Mouse (Mus musculus): Measurements from ENCODE around the gene Cbx5.

The Cbx5 gene

DNA sequence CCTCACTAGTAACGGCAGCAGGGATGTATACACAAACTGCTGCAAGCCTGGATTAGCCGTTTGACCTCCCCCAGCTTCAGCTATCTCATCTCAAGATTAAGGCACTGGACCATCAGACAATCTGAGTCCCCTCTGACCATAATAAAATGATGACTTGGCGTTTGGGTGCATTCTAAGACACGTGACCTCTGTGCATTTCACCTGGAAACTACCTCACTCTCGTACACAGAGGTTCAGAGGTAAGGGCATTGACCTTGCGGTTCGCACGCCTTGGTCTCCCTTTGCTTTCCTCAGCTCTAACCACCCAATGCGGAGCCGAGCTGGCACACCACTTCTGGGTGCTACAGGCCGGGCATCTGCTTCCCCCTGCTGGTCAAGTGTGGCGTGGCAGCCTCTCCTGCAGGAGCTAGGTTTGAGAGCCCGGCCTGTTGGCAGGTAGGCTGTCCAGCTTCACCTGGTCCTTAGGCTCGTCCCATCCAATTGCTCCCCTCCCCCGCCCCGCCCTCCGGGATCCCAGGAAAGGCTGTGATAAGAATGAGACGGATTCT, 62.7 kb downstream of the Cbx5 start:
- no peaks in the 10 kb centered on the region for H3K9me3 ChIP-seq (ENCODE audit: low read length)
- no peaks in the 10 kb centered on the region for H3K36me3 ChIP-seq (ENCODE audit: insufficient read depth, low read length)
- H3K4me3 ChIP-seq (replicated peaks; ENCODE audit: low read length): no peak overlapping the region; the same call in 1 of the 2 replicates
- TF ChIP-seq POU5F1 (IDR thresholded peaks at IDR 0.05; ENCODE audit: borderline replicate concordance, low read length) (no peak), CTCF (conservative IDR thresholded peaks at IDR 0.05; ENCODE audit: low read length) (peak; percentile 93)
- H3K4me1 ChIP-seq (replicated peaks; ENCODE audit: low read depth, low read length): peaks cover 47% of the 10 kb centered on the region
- peaks cover 90% of the 10 kb centered on the region for H3K27me3 ChIP-seq (ENCODE audit: insufficient read depth, low read length)

GRCm38 (mm10) chr15:103173251-103173650, 66.4 kb downstream of the Cbx5 start:
- H3K4me3 ChIP-seq (replicated peaks; ENCODE audit: low read length): no peak overlapping the region
- TF ChIP-seq POU5F1 (IDR thresholded peaks at IDR 0.05; ENCODE audit: borderline replicate concordance, low read length) (no peak), CTCF (conservative IDR thresholded peaks at IDR 0.05; ENCODE audit: low read length) (no peak), NANOG (IDR thresholded peaks at IDR 0.05; ENCODE audit: borderline replicate concordance, low read length) (no peak)
- peaks cover 89% of the 10 kb centered on the region for H3K27me3 ChIP-seq (ENCODE audit: insufficient read depth, low read length)
- peaks cover 60% of the 10 kb centered on the region for H3K4me1 ChIP-seq (replicated peaks; ENCODE audit: low read depth, low read length)
- H3K9me3 ChIP-seq (ENCODE audit: low read length): no peaks in the 10 kb centered on the region
- H3K36me3 ChIP-seq (ENCODE audit: insufficient read depth, low read length): no peaks in the 10 kb centered on the region

DNA sequence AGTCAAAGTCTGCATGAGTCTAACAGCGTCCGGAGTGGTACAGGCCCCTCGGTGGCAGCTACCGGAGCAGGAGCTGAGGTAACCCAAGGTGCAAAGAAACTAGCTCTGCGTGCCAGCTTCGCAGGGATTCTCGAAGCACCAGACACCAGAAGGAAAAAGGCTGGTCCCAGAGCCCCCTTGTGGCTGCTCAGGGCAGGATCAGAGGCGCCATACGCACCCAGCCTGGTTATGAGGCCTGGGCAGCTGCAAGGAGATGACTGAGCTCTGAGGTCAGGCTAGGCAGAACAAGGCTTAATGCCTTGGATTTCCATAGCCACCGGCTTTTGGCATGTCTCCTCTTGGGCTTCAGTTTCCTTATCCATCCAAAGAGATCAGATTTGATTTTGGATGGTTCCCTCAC, 67.1 kb downstream of the Cbx5 start:
- H3K36me3 ChIP-seq (ENCODE audit: insufficient read depth, low read length): no peaks in the 10 kb centered on the region
- no peak for TF ChIP-seq POU5F1 (IDR thresholded peaks at IDR 0.05; ENCODE audit: borderline replicate concordance, low read length)
- no peak for TF ChIP-seq NANOG (IDR thresholded peaks at IDR 0.05; ENCODE audit: borderline replicate concordance, low read length)
- TF ChIP-seq CTCF (conservative IDR thresholded peaks at IDR 0.05; ENCODE audit: low read length): peak; percentile 68

DNA sequence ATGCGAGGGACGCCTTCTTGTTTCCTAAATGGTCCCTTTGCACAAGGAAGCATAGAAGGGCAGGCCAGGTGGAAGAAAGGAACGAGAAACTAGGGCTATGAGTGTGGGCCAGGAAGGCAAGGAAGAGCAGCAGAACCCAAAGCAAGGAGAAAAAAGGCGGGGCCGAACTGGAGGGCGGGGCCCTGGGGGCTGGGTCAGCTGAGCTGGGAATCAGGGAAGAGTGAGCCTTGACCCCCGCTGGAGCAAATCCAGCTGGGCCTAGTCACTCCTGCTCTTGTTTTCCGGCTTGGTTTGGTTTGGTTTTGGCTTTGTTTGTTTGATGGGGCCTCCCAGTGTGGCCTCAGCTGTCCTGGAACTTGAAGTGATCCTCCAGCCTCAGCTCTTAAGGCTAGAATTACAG, 68.3 kb downstream of the Cbx5 start:
- H3K4me1 ChIP-seq (replicated peaks; ENCODE audit: low read depth, low read length): peaks cover 51% of the 10 kb centered on the region
- H3K4me3 ChIP-seq (replicated peaks; ENCODE audit: low read length): peak overlapping the region; percentile 23; the same call in 1 of the 2 replicates
- H3K36me3 ChIP-seq (ENCODE audit: insufficient read depth, low read length): no peaks in the 10 kb centered on the region
- H3K9me3 ChIP-seq (ENCODE audit: low read length): no peaks in the 10 kb centered on the region
- peaks cover 98% of the 10 kb centered on the region for H3K27me3 ChIP-seq (ENCODE audit: insufficient read depth, low read length)
- TF ChIP-seq CTCF (conservative IDR thresholded peaks at IDR 0.05; ENCODE audit: low read length) (no peak), NANOG (IDR thresholded peaks at IDR 0.05; ENCODE audit: borderline replicate concordance, low read length) (no peak), POU5F1 (IDR thresholded peaks at IDR 0.05; ENCODE audit: borderline replicate concordance, low read length) (no peak)

More for the DNA sequence above, 67.1 kb downstream of the Cbx5 start:
- H3K27me3 ChIP-seq (ENCODE audit: insufficient read depth, low read length): peaks cover 93% of the 10 kb centered on the region
- peaks cover 58% of the 10 kb centered on the region for H3K4me1 ChIP-seq (replicated peaks; ENCODE audit: low read depth, low read length)
- no peak overlapping the region for H3K4me3 ChIP-seq (replicated peaks; ENCODE audit: low read length)
- H3K9me3 ChIP-seq (ENCODE audit: low read length): no peaks in the 10 kb centered on the region

DNA sequence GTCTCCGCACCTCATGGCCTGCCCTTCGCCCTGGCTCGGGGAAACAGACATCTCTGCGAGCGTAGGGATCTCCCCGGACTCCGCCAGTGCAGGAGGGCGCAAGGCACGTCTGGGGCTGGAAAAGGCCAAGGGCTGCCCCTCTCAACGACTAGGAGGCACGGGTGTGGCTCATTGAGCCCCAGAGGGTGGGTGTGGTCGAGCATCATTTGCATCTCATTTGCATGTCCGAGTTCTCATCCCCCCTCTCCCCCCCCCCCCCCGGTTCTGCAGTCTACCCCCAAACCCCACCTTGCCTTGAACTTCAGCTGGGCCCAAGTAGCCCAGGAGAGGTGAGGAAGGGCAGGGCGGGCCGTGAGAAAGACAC, 69.3 kb downstream of the Cbx5 start:
- Histone ChIP-seq H3K36me3 (ENCODE audit: insufficient read depth, low read length) (no peaks in the 10 kb centered on the region), H3K4me1 (replicated peaks; ENCODE audit: low read depth, low read length) (peaks cover 59% of the 10 kb centered on the region), H3K4me3 (replicated peaks; ENCODE audit: low read length) (peak overlapping the region; percentile 75), H3K9me3 (ENCODE audit: low read length) (no peaks in the 10 kb centered on the region), H3K27me3 (ENCODE audit: insufficient read depth, low read length) (peaks cover 92% of the 10 kb centered on the region)
- TF ChIP-seq NANOG (IDR thresholded peaks at IDR 0.05; ENCODE audit: borderline replicate concordance, low read length) (no peak), POU5F1 (IDR thresholded peaks at IDR 0.05; ENCODE audit: borderline replicate concordance, low read length) (no peak), CTCF (conservative IDR thresholded peaks at IDR 0.05; ENCODE audit: low read length) (no peak)

DNA sequence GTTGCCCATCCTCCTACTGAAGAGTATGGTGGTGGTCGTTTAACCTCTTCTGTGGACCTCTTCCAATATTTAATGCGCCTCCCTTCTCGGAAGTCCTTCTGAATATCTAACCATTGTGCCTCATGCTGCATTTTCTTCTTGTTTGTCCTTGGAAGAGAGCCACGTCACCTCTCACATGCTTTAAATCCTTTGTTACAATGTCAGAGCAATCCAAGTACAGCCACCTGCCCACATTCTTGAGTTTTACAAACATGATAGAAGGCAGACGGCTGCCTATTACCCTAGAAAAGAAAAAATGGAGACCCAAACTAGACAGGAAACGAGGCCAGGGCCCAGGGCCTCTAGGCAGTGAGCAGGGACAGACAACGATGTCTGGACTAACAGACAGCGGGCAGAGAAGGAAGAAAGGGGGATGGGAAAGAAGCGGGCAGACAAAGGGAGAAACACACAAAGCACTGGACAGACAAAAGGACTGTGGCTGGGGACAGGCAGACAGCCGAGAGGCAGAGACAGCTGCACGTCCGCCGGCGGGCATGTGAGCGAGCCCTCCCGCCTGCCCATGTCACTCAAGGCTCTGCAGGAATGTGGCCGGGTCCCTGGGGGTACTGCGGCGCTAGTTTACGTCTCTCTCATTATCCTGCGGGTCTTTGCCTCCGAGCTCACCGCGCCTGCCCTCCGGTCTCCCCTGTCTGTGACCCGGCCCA, 69.9 kb downstream of the Cbx5 start:
- H3K36me3 ChIP-seq (ENCODE audit: insufficient read depth, low read length): no peaks in the 10 kb centered on the region
- peaks cover 61% of the 10 kb centered on the region for H3K4me1 ChIP-seq (replicated peaks; ENCODE audit: low read depth, low read length)
- H3K4me3 ChIP-seq (replicated peaks; ENCODE audit: low read length): peak overlapping the region; percentile 75
- TF ChIP-seq CTCF (conservative IDR thresholded peaks at IDR 0.05; ENCODE audit: low read length): no peak
- TF ChIP-seq NANOG (IDR thresholded peaks at IDR 0.05; ENCODE audit: borderline replicate concordance, low read length): no peak
- no peak for TF ChIP-seq POU5F1 (IDR thresholded peaks at IDR 0.05; ENCODE audit: borderline replicate concordance, low read length)
- H3K9me3 ChIP-seq (ENCODE audit: low read length): no peaks in the 10 kb centered on the region
- peaks cover 87% of the 10 kb centered on the region for H3K27me3 ChIP-seq (ENCODE audit: insufficient read depth, low read length)

GRCm38 (mm10) chr15:103168801-103169611, 70.6 kb downstream of the Cbx5 start:
- no peak for TF ChIP-seq CTCF (conservative IDR thresholded peaks at IDR 0.05; ENCODE audit: low read length)
- TF ChIP-seq POU5F1 (IDR thresholded peaks at IDR 0.05; ENCODE audit: borderline replicate concordance, low read length): no peak
- no peak for TF ChIP-seq NANOG (IDR thresholded peaks at IDR 0.05; ENCODE audit: borderline replicate concordance, low read length)
- Histone ChIP-seq H3K4me3 (replicated peaks; ENCODE audit: low read length) (peak overlapping the region; percentile 75), H3K9me3 (ENCODE audit: low read length) (no peaks in the 10 kb centered on the region), H3K4me1 (replicated peaks; ENCODE audit: low read depth, low read length) (peaks cover 62% of the 10 kb centered on the region), H3K36me3 (ENCODE audit: insufficient read depth, low read length) (no peaks in the 10 kb centered on the region), H3K27me3 (ENCODE audit: insufficient read depth, low read length) (peaks cover 79% of the 10 kb centered on the region)

DNA sequence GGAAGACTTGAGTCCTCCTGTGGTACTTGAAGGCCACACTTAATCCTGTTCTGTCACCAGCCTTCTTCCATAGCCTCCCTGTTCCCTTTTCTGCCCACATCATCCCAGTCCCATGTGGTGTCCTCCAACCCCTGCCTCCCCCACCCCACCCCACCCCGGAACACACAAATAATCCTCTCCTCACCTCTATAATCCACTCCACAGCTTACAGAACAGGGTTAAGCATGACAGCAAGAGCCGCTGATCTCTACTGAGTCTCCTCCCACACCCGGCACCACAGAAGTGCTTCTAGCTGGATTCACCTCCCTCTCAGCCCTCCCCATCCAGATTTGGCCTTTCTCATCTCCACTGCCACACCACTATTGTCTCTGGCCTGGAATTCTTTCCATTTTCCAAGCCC, 71.8 kb downstream of the Cbx5 start:
- Histone ChIP-seq H3K36me3 (ENCODE audit: insufficient read depth, low read length) (no peaks in the 10 kb centered on the region), H3K4me3 (replicated peaks; ENCODE audit: low read length) (no peak overlapping the region), H3K9me3 (ENCODE audit: low read length) (no peaks in the 10 kb centered on the region), H3K27me3 (ENCODE audit: insufficient read depth, low read length) (peaks cover 67% of the 10 kb centered on the region), H3K4me1 (replicated peaks; ENCODE audit: low read depth, low read length) (peaks cover 69% of the 10 kb centered on the region)
- no peak for TF ChIP-seq POU5F1 (IDR thresholded peaks at IDR 0.05; ENCODE audit: borderline replicate concordance, low read length)
- no peak for TF ChIP-seq NANOG (IDR thresholded peaks at IDR 0.05; ENCODE audit: borderline replicate concordance, low read length)
- no peak for TF ChIP-seq CTCF (conservative IDR thresholded peaks at IDR 0.05; ENCODE audit: low read length)

All from E14TG2a.4 (cell line).